Mouse (Mus musculus) adrenal gland, adult 8-10 months (tissue): ENCODE results near the gene Arhgef25. TPM values are rescaled to one million over a fixed set of nuclear protein-coding genes. Genes with fewer than 3 reads are reported as not detected.

ENCODE experiments used
- DNase-seq: peaks from one replicate; pipeline ENCODE4 v3.0.0; 2022
- total RNA-seq, 4 experiments: library from RNA; stranded (reverse); gene quantifications; 2 replicates each; pipeline ENCODE4 v1.2.4; 2022

Arhgef25 gene
- total RNA-seq, 4 experiments from 2014 or later: 24.8 to 52.1 (median 37.9) TPM

- DNase-seq: no peak
Measured at GRCm38 (mm10) chr10:127185101-127185500, 4.8 kb downstream of the Arhgef25 start.

- no peak for DNase-seq
Measured at GRCm38 (mm10) chr10:127183759-127184158, 6.1 kb downstream of the Arhgef25 start.

- DNase-seq: no peak
Measured at GRCm38 (mm10) chr10:127182624-127183023, 7.3 kb downstream of the Arhgef25 start.

- DNase-seq: no peak
Measured at GRCm38 (mm10) chr10:127181566-127181965, 8.3 kb downstream of the Arhgef25 start.

GRCm38 (mm10) chr10:127180695-127181047 is 9.2 kb downstream of the Arhgef25 start:
- DNase-seq: no peak

- no peak for DNase-seq
Measured at GRCm38 (mm10) chr10:127179871-127180694, 9.8 kb downstream of the Arhgef25 start, which contains the start of gene Slc26a10. Gene Slc26a10, minus strand, starts transcription at chr10:127180645.

GRCm38 (mm10) chr10:127178286-127179027 is 11.4 kb downstream of the Arhgef25 start:
- no peak for DNase-seq

GRCm38 (mm10) chr10:127177719-127178118 is 12.2 kb downstream of the Arhgef25 start:
- DNase-seq: no peak

- DNase-seq: no peak
Measured at GRCm38 (mm10) chr10:127177235-127177634, 12.6 kb downstream of the Arhgef25 start.

- DNase-seq: no peak
Measured at GRCm38 (mm10) chr10:127176756-127177155, 13.1 kb downstream of the Arhgef25 start.

- no peak for DNase-seq
Measured at GRCm38 (mm10) chr10:127176228-127176627, 13.7 kb downstream of the Arhgef25 start.

GRCm38 (mm10) chr10:127174170-127174569 is 15.7 kb downstream of the Arhgef25 start:
- no peak for DNase-seq

GRCm38 (mm10) chr10:127173148-127174065 is 16.5 kb downstream of the Arhgef25 start:
- DNase-seq: no peak

- DNase-seq: no peak
Measured at GRCm38 (mm10) chr10:127171631-127172200, 18.2 kb downstream of the Arhgef25 start.

- peak; percentile 47 for DNase-seq
Measured at GRCm38 (mm10) chr10:127170837-127171272, 19.0 kb downstream of the Arhgef25 start.

GRCm38 (mm10) chr10:127170002-127170401 is 19.9 kb downstream of the Arhgef25 start:
- DNase-seq: no peak

- DNase-seq: no peak
Measured at GRCm38 (mm10) chr10:127167614-127168192, 22.2 kb downstream of the Arhgef25 start.

GRCm38 (mm10) chr10:127166771-127167613 is 22.9 kb downstream of the Arhgef25 start:
- no peak for DNase-seq

- no peak for DNase-seq
Measured at GRCm38 (mm10) chr10:127166404-127166715, 23.5 kb downstream of the Arhgef25 start.

- DNase-seq: no peak
Measured at GRCm38 (mm10) chr10:127165654-127166403, 24.1 kb downstream of the Arhgef25 start.
